16 mouse cellular contexts compared by ENCODE assay signal in the genomic region with DNA sequence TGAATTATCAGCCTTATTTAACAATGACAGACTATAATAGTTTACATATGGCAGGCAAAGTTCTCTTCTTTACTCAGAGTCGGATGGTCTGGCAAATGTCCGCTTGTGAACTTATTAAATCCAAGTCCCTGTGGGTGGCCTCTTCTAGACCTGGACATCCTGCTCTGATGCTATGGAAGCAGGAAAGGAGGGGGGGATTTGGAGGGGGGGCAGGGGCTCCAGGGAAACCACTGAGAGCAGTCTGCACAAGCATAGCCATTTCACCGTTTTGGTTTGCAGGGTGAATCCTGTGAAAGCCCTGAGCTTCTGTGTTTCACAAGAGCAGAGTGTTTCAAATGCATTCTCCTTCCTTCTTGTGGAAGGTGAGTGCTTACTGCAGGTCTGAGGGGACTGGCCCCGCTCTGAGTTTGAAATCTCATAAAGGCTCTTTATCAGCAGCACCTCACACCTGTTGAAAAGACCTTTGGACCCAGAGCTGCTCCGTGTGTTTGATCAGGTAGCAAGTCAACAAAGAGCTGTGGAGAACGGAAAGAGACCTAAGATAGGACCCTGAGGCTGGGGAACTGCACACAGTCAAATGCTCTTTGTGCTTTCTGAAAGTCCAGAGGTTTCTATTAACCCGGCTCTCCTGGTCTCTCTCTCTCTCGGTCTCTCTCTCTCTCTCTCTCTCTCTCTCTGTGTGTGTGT. TPM values are rescaled to one million over a fixed set of nuclear protein-coding genes. Genes with fewer than 3 reads are reported as not detected.
A peak's percentile ranks its signal among the peaks of the same experiment; 100 is the strongest.
DNase-seq lines count a peak whose midpoint lies in the region; ATAC-seq and TF ChIP-seq lines count a peak whose summit lies in the region.
"Had no signal": no experiment of that assay in that cellular context is flagged by ENCODE, and none has a peak within 500 bp of the region (broad histone marks: within the 10 kb centered on the region; RNA-seq: fewer than 3 reads in every experiment).

No protein-coding gene starts in this region.

- TF ChIP-seq POLR2A in small intestine, adult 2 months (IDR thresholded peaks at IDR 0.05; ENCODE audit: low read depth, low read length): no peak

- peaks cover 11% of the 10 kb centered on the region for H3K27me3 ChIP-seq in hindbrain, embryonic 10.5 days (ENCODE audit: insufficient read depth, poor library complexity, severe bottlenecking)
- H3K27me3 ChIP-seq in hindbrain, embryonic 14.5 days (ENCODE audit: control insufficient read depth, insufficient read depth, low read length): no peaks in the 10 kb centered on the region
- H3K27me3 ChIP-seq in embryonic facial prominence, embryonic 13.5 days: no peaks in the 10 kb centered on the region
- no peaks in the 10 kb centered on the region for H3K27me3 ChIP-seq in limb, embryonic 13.5 days
- no peaks in the 10 kb centered on the region for H3K27me3 ChIP-seq in small intestine, adult 2 months (ENCODE audit: control insufficient read depth, insufficient read depth, low read length)
- H3K27me3 ChIP-seq in forebrain, embryonic 15.5 days: no peaks in the 10 kb centered on the region
- H3K27me3 ChIP-seq: hindbrain, embryonic 13.5 days; midbrain, embryonic 13.5 days; neural tube, embryonic 12.5 days had no signal

- TF ChIP-seq CTCF in small intestine, adult 2 months (IDR thresholded peaks at IDR 0.05; ENCODE audit: extremely low read depth, insufficient read length, insufficient replicate concordance, low read depth, low read length): no peak

- DNase-seq in hindbrain, embryonic 10.5 days (ENCODE audit: low spot score): no peak
- DNase-seq in hindbrain, embryonic 14.5 days (ENCODE audit: low spot score): no peak
- DNase-seq in gastrocnemius, postnatal 4 days (ENCODE audit: low spot score in 2 of 2): no peak
- DNase-seq in adrenal gland, postnatal 4 days (ENCODE audit: low spot score in 2 of 2): no peak
- DNase-seq: adrenal gland, adult 2 months; cerebellum, postnatal 36 days; gastrocnemius, postnatal 36 days; kidney, postnatal 36 days had no signal

- 0 out of 2 replicates have a peak, but pooled peaks cover 3% of the 10 kb centered on the region for H3K9me3 ChIP-seq in hindbrain, embryonic 10.5 days
- H3K9me3 ChIP-seq in hindbrain, embryonic 14.5 days (ENCODE audit: control insufficient read depth, low read length): no peaks in the 10 kb centered on the region
- H3K9me3 ChIP-seq in embryonic facial prominence, embryonic 13.5 days: no peaks in the 10 kb centered on the region
- no peaks in the 10 kb centered on the region for H3K9me3 ChIP-seq in limb, embryonic 13.5 days
- no peaks in the 10 kb centered on the region for H3K9me3 ChIP-seq in forebrain, embryonic 15.5 days
- H3K9me3 ChIP-seq: forebrain, embryonic 12.5 days; hindbrain, embryonic 13.5 days; midbrain, embryonic 13.5 days; neural tube, embryonic 12.5 days had no signal

- no peak overlapping the region for H3K9ac ChIP-seq in hindbrain, embryonic 14.5 days
- H3K9ac ChIP-seq in embryonic facial prominence, embryonic 13.5 days: no peak overlapping the region
- no peak overlapping the region for H3K9ac ChIP-seq in limb, embryonic 13.5 days
- H3K9ac ChIP-seq in forebrain, embryonic 15.5 days (replicated peaks): no peak overlapping the region
- H3K9ac ChIP-seq: forebrain, embryonic 12.5 days; hindbrain, embryonic 13.5 days; midbrain, embryonic 13.5 days; neural tube, embryonic 12.5 days had no signal

- H3K4me3 ChIP-seq in hindbrain, embryonic 10.5 days: no peak overlapping the region
- H3K4me3 ChIP-seq in hindbrain, embryonic 14.5 days (replicated peaks; ENCODE audit: low read length): no peak overlapping the region
- no peak overlapping the region for H3K4me3 ChIP-seq in embryonic facial prominence, embryonic 13.5 days
- no peak overlapping the region for H3K4me3 ChIP-seq in limb, embryonic 13.5 days
- no peak overlapping the region for H3K4me3 ChIP-seq in small intestine, adult 2 months (ENCODE audit: low read depth, low read length)
- H3K4me3 ChIP-seq in forebrain, embryonic 15.5 days: no peak overlapping the region
- H3K4me3 ChIP-seq: forebrain, embryonic 12.5 days; hindbrain, embryonic 13.5 days; midbrain, embryonic 13.5 days; neural tube, embryonic 12.5 days had no signal

- ATAC-seq in hindbrain, embryonic 14.5 days (ENCODE audit: low FRiP score): no peak
- ATAC-seq in embryonic facial prominence, embryonic 13.5 days (ENCODE audit: insufficient number of reproducible peaks, insufficient read depth, low FRiP score, low TSS enrichment, low read depth): no peak
- peak; percentile 68; the same call in 1 of the 2 replicates for ATAC-seq in limb, embryonic 13.5 days (ENCODE audit: low FRiP score, low read depth)
- no peak for ATAC-seq in forebrain, embryonic 15.5 days (replicated peaks)
- ATAC-seq: midbrain, embryonic 13.5 days had no signal

- H3K27ac ChIP-seq in hindbrain, embryonic 10.5 days: peak overlapping the region; percentile 29; the same call in 1 of the 2 replicates
- H3K27ac ChIP-seq in hindbrain, embryonic 14.5 days: no peak overlapping the region
- H3K27ac ChIP-seq in embryonic facial prominence, embryonic 13.5 days: peak overlapping the region; percentile 66
- H3K27ac ChIP-seq in limb, embryonic 13.5 days: peak overlapping the region; percentile 44
- peak overlapping the region; percentile 47 for H3K27ac ChIP-seq in small intestine, adult 2 months (ENCODE audit: insufficient read depth, low read depth, low read length)
- no peak overlapping the region for H3K27ac ChIP-seq in forebrain, embryonic 15.5 days (replicated peaks)
- H3K27ac ChIP-seq: forebrain, embryonic 12.5 days; hindbrain, embryonic 13.5 days; midbrain, embryonic 13.5 days; neural tube, embryonic 12.5 days had no signal

- H3K4me2 ChIP-seq in hindbrain, embryonic 14.5 days (replicated peaks): no peak overlapping the region
- H3K4me2 ChIP-seq in embryonic facial prominence, embryonic 13.5 days: peak overlapping the region; percentile 34
- peak overlapping the region; percentile 33; the same call in 1 of the 2 replicates for H3K4me2 ChIP-seq in limb, embryonic 13.5 days (replicated peaks)
- H3K4me2 ChIP-seq in forebrain, embryonic 15.5 days (replicated peaks): no peak overlapping the region
- H3K4me2 ChIP-seq: forebrain, embryonic 12.5 days; hindbrain, embryonic 13.5 days; midbrain, embryonic 13.5 days; neural tube, embryonic 12.5 days had no signal

- peaks cover 10% of the 10 kb centered on the region for H3K36me3 ChIP-seq in hindbrain, embryonic 10.5 days
- no peaks in the 10 kb centered on the region for H3K36me3 ChIP-seq in hindbrain, embryonic 14.5 days (replicated peaks; ENCODE audit: control insufficient read depth, insufficient read depth)
- H3K36me3 ChIP-seq in embryonic facial prominence, embryonic 13.5 days: peaks cover 13% of the 10 kb centered on the region
- peaks cover 18% of the 10 kb centered on the region for H3K36me3 ChIP-seq in limb, embryonic 13.5 days
- H3K36me3 ChIP-seq in small intestine, adult 2 months (ENCODE audit: control insufficient read depth, insufficient read depth, low read length): 0 out of 2 replicates have a peak, but pooled peaks cover 2% of the 10 kb centered on the region
- no peaks in the 10 kb centered on the region for H3K36me3 ChIP-seq in forebrain, embryonic 15.5 days
- H3K36me3 ChIP-seq: forebrain, embryonic 12.5 days; hindbrain, embryonic 13.5 days; midbrain, embryonic 13.5 days; neural tube, embryonic 12.5 days had no signal

- WGBS in hindbrain, embryonic 10.5 days: 59% methylated on average over 8 of the region's 8 CpGs
- 52% methylated on average over 8 of the region's 8 CpGs for WGBS in hindbrain, embryonic 14.5 days
- 21% methylated on average over 8 of the region's 8 CpGs for WGBS in embryonic facial prominence, embryonic 13.5 days
- WGBS in limb, embryonic 13.5 days: 8% methylated on average over 8 of the region's 8 CpGs
- WGBS in small intestine, adult 2 months: 22% methylated on average over 8 of the region's 8 CpGs
- WGBS in forebrain, embryonic 15.5 days: 47% methylated on average over 8 of the region's 8 CpGs

- peaks cover 20% of the 10 kb centered on the region for H3K4me1 ChIP-seq in hindbrain, embryonic 10.5 days (replicated peaks)
- no peaks in the 10 kb centered on the region for H3K4me1 ChIP-seq in hindbrain, embryonic 14.5 days (replicated peaks; ENCODE audit: control insufficient read depth, insufficient read depth, low read length)
- H3K4me1 ChIP-seq in embryonic facial prominence, embryonic 13.5 days: peaks cover 39% of the 10 kb centered on the region
- H3K4me1 ChIP-seq in limb, embryonic 13.5 days: peaks cover 26% of the 10 kb centered on the region
- H3K4me1 ChIP-seq in small intestine, adult 2 months (ENCODE audit: control insufficient read depth, insufficient read depth, insufficient read length, low read length): peaks cover 20% of the 10 kb centered on the region; the same call in 1 of the 2 replicates
- no peaks in the 10 kb centered on the region for H3K4me1 ChIP-seq in forebrain, embryonic 15.5 days
- H3K4me1 ChIP-seq: midbrain, embryonic 13.5 days; neural tube, embryonic 12.5 days had no signal

RNA-seq across cellular contexts. Expression of a gene that starts 40.7 kb away (rescaled TPM):
- 41.8 and 45.4 TPM in 2 replicates for polyA plus RNA-seq in hindbrain, embryonic 10.5 days (2016; fragmentation: Nextera tagmentation; extraction: Ambion mirVana)
- 24.4 and 29.4 TPM in 2 replicates for polyA plus RNA-seq in hindbrain, embryonic 14.5 days (2014; fragmentation: Nextera tagmentation; extraction: Ambion mirVana)
- polyA plus RNA-seq in embryonic facial prominence, embryonic 13.5 days (2015; fragmentation: Nextera tagmentation; extraction: Ambion mirVana): 27.9 and 30.4 TPM in 2 replicates
- polyA plus RNA-seq in limb, embryonic 13.5 days (2015; fragmentation: Nextera tagmentation; extraction: Ambion mirVana): 30.3 and 32.3 TPM in 2 replicates
- polyA plus RNA-seq in small intestine, adult 2 months (2012; rRNA removed): 14.1 and 20.8 TPM in 2 replicates
- polyA plus RNA-seq in forebrain, embryonic 15.5 days (2015; fragmentation: Nextera tagmentation; extraction: Ambion mirVana): 43.0 and 48.1 TPM in 2 replicates
- 10 to 100 TPM; 71.0 to 72.9 TPM for total RNA-seq in gastrocnemius, postnatal 4 days (2021)
- total RNA-seq in adrenal gland, postnatal 4 days (2021): 10 to 100 TPM; 87.7 to 91.2 TPM

Comparison
In these comparisons a context has a peak if more than half of its experiments do, and no peak if none do; other contexts are left out.
1. H3K27ac ChIP-seq: peak in hindbrain, embryonic 10.5 days (single experiment), embryonic facial prominence, embryonic 13.5 days (single experiment), limb, embryonic 13.5 days (single experiment) and small intestine, adult 2 months (single experiment); none in hindbrain, embryonic 14.5 days (single experiment) and forebrain, embryonic 15.5 days (single experiment).
2. H3K4me2 ChIP-seq: peak in embryonic facial prominence, embryonic 13.5 days (single experiment) and limb, embryonic 13.5 days (single experiment); none in hindbrain, embryonic 14.5 days (single experiment) and forebrain, embryonic 15.5 days (single experiment).